Mouse (Mus musculus): ENCODE measurements around the gene Galntl6. TPM values are rescaled to one million over a fixed set of nuclear protein-coding genes. Genes with fewer than 3 reads are reported as not detected.

Gene Galntl6
- polyA plus RNA-seq, 1 experiment from 2014 or later, result 0.73 TPM

GRCm38 (mm10) chr8:57757476-57757875, 1155.0 kb downstream of the Galntl6 start:
- H3K9me3 ChIP-seq (replicated peaks), result no peaks in the 10 kb centered on the region
- no peaks in the 10 kb centered on the region for H3K27me3 ChIP-seq (ENCODE audit: low read depth, poor library complexity, severe bottlenecking)
- DNase-seq (ENCODE audit: low spot score), result no peak

GRCm38 (mm10) chr8:57754066-57754465, 1158.4 kb downstream of the Galntl6 start:
- H3K27me3 ChIP-seq (ENCODE audit: low read depth, poor library complexity, severe bottlenecking), result no peaks in the 10 kb centered on the region
- 80% methylated on average over 6 of the region's 6 CpGs for WGBS
- H3K27ac ChIP-seq, result no peak overlapping the region
- H3K4me1 ChIP-seq, result peaks cover 13% of the 10 kb centered on the region
- no peak overlapping the region for H3K4me3 ChIP-seq
- H3K36me3 ChIP-seq, result no peaks in the 10 kb centered on the region
- H3K9me3 ChIP-seq (replicated peaks), result no peaks in the 10 kb centered on the region
- DNase-seq (ENCODE audit: low spot score), result no peak

More at GRCm38 (mm10) chr8:57757476-57757875, 1155.0 kb downstream of the Galntl6 start:
- Histone ChIP-seq H3K36me3 (no peaks in the 10 kb centered on the region), H3K27ac (no peak overlapping the region), H3K4me3 (no peak overlapping the region), H3K4me1 (peaks cover 13% of the 10 kb centered on the region)

- H3K4me3 ChIP-seq, result no peak overlapping the region
- no peak overlapping the region for H3K27ac ChIP-seq
- no peaks in the 10 kb centered on the region for H3K36me3 ChIP-seq
- no peaks in the 10 kb centered on the region for H3K27me3 ChIP-seq (ENCODE audit: low read depth, poor library complexity, severe bottlenecking)
- peaks cover 9% of the 10 kb centered on the region for H3K4me1 ChIP-seq
- H3K9me3 ChIP-seq (replicated peaks), result no peaks in the 10 kb centered on the region
- no peak for DNase-seq (ENCODE audit: low spot score)
- 88% methylated on average over 12 of the region's 12 CpGs for WGBS
Observed at GRCm38 (mm10) chr8:57743636-57744035, 1168.8 kb downstream of the Galntl6 start.

GRCm38 (mm10) chr8:57741983-57742382, 1170.5 kb downstream of the Galntl6 start:
- 65% methylated on average over 6 of the region's 6 CpGs for WGBS

DNA sequence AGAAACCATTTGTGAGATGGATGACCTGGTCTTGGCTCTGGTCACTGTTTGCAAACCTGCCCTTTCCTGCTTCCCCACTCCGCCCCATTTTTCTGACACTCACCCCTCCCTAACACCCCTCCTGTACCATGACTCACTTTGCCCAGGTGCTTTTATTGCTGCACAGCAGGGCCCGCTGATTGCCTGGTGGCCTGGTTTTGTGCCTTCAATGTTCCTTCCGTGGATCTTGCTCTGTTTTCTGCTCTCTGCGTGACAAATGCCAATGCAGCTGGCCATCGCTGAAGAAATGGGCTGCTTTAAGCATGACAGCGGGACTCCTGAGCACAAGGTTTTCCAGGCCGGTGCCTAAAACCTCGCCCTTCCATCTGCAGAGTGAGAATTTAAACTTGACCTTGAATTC, 1171.1 kb downstream of the Galntl6 start:
- 70% methylated on average over 8 of the region's 8 CpGs for WGBS
- Histone ChIP-seq H3K27me3 (ENCODE audit: low read depth, poor library complexity, severe bottlenecking) (no peaks in the 10 kb centered on the region), H3K9me3 (replicated peaks) (no peaks in the 10 kb centered on the region), H3K4me3 (no peak overlapping the region), H3K36me3 (no peaks in the 10 kb centered on the region), H3K4me1 (peaks cover 9% of the 10 kb centered on the region), H3K27ac (no peak overlapping the region)
- no peak for DNase-seq (ENCODE audit: low spot score)

More at GRCm38 (mm10) chr8:57741983-57742382, 1170.5 kb downstream of the Galntl6 start:
- Histone ChIP-seq H3K4me1 (peaks cover 9% of the 10 kb centered on the region), H3K27me3 (ENCODE audit: low read depth, poor library complexity, severe bottlenecking) (no peaks in the 10 kb centered on the region), H3K4me3 (no peak overlapping the region), H3K27ac (no peak overlapping the region), H3K36me3 (no peaks in the 10 kb centered on the region), H3K9me3 (replicated peaks) (no peaks in the 10 kb centered on the region)
- DNase-seq (ENCODE audit: low spot score), result no peak

DNA sequence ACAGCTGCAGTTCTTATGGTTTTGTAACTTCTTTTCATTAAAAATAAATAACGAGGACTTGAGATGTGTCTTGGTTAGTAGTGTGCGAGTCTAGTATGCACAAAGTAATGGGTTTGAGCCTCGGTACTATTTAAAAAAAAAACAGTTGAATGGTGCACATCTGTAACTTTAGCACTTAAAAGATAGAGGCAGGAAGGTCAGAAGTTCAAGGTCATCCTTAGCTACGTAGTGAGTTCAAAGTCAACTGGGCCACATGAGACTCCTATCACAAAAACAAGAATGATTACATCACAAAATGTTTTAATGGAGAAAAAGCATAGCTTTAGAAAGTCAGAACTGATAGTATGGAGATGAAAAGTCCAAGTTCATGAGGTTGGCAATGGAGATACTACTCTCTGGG, 1175.2 kb downstream of the Galntl6 start:
- Histone ChIP-seq H3K27me3 (ENCODE audit: low read depth, poor library complexity, severe bottlenecking) (no peaks in the 10 kb centered on the region), H3K4me3 (no peak overlapping the region), H3K36me3 (no peaks in the 10 kb centered on the region), H3K27ac (no peak overlapping the region), H3K9me3 (replicated peaks) (no peaks in the 10 kb centered on the region), H3K4me1 (peaks cover 9% of the 10 kb centered on the region)
- DNase-seq (ENCODE audit: low spot score), result no peak
- WGBS, result 86% methylated on average over 4 of the region's 4 CpGs

GRCm38 (mm10) chr8:57732795-57733194, 1179.6 kb downstream of the Galntl6 start:
- DNase-seq (ENCODE audit: low spot score), result no peak
- Histone ChIP-seq H3K9me3 (replicated peaks) (no peaks in the 10 kb centered on the region), H3K27ac (no peak overlapping the region), H3K4me3 (no peak overlapping the region), H3K36me3 (no peaks in the 10 kb centered on the region), H3K4me1 (no peaks in the 10 kb centered on the region), H3K27me3 (ENCODE audit: low read depth, poor library complexity, severe bottlenecking) (no peaks in the 10 kb centered on the region)
- WGBS, result 46% methylated on average over 2 of the region's 2 CpGs

DNA sequence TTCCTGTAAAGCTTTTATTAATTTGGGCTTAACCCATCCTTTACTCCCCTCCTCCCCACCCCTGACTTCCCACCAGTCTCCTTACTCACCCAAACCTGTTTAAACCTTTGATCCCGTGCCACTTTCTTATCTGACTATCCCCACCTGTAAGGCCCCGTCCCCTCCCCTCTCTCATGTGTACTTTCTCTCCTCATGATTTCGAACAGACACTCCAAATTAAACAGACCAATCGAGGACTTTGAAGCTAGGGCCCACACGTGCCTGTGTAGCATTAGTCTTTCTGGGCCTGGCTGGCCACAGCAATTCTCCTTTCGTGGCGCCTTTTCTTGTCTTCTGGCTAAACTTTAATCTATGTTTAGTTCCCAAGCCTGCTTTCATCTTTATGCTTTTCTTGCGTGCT, 1180.8 kb downstream of the Galntl6 start:
- DNase-seq (ENCODE audit: low spot score), result no peak
- H3K4me1 ChIP-seq, result no peaks in the 10 kb centered on the region
- H3K36me3 ChIP-seq, result no peaks in the 10 kb centered on the region

DNA sequence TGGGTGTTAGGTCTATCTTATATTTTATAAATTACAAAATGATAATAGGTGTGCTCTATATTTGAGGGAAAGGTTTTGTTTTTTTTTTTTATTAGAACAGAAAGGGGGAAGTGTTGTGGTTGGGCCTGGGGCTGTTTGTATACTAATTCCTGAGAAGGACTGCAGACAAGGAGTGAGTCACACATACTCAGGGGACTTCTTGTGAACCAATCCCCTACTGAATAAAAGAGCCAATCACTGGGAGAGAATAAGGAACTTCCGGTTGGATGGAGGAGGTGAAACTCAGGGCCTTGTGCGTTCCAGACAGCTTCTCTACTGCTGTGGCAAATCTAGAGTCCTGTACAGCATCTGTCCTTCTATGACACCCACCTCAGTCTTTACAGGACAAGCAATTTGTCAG, 1184.2 kb downstream of the Galntl6 start:
- no peak for DNase-seq (ENCODE audit: low spot score)
- Histone ChIP-seq H3K27me3 (ENCODE audit: low read depth, poor library complexity, severe bottlenecking) (no peaks in the 10 kb centered on the region), H3K4me1 (no peaks in the 10 kb centered on the region), H3K36me3 (no peaks in the 10 kb centered on the region), H3K27ac (no peak overlapping the region), H3K9me3 (replicated peaks) (no peaks in the 10 kb centered on the region), H3K4me3 (no peak overlapping the region)
- WGBS, result 84% methylated on average over 2 of the region's 2 CpGs

More for the DNA sequence above, 1180.8 kb downstream of the Galntl6 start:
- 75% methylated on average over 8 of the region's 8 CpGs for WGBS
- H3K9me3 ChIP-seq (replicated peaks), result no peaks in the 10 kb centered on the region
- no peaks in the 10 kb centered on the region for H3K27me3 ChIP-seq (ENCODE audit: low read depth, poor library complexity, severe bottlenecking)
- H3K4me3 ChIP-seq, result no peak overlapping the region
- H3K27ac ChIP-seq, result no peak overlapping the region

- no peak for DNase-seq (ENCODE audit: low spot score)
- Histone ChIP-seq H3K4me1 (no peaks in the 10 kb centered on the region), H3K4me3 (no peak overlapping the region), H3K9me3 (replicated peaks) (no peaks in the 10 kb centered on the region), H3K36me3 (no peaks in the 10 kb centered on the region), H3K27ac (no peak overlapping the region), H3K27me3 (ENCODE audit: low read depth, poor library complexity, severe bottlenecking) (no peaks in the 10 kb centered on the region)
- 94% methylated on average over 13 of the region's 13 CpGs for WGBS
Observed at GRCm38 (mm10) chr8:57724843-57725627, 1187.4 kb downstream of the Galntl6 start.

Other genes starting within 250 kb of the Galntl6 start
- gene BC030500, start 885 bp downstream of the Galntl6 start, polyA plus RNA-seq (2016; fragmentation: Nextera tagmentation; extraction: Ambion mirVana), result 1.1 and 1.6 TPM in 2 replicates

Measured in limb, embryonic 10.5 days (tissue).